Mouse (Mus musculus): ENCODE measurements around the gene Acacb. TPM values are rescaled to one million over a fixed set of nuclear protein-coding genes. Genes with fewer than 3 reads are reported as not detected.

The Acacb gene
- total RNA-seq, 1 experiment from 2014 or later = 3.0 TPM

DNA sequence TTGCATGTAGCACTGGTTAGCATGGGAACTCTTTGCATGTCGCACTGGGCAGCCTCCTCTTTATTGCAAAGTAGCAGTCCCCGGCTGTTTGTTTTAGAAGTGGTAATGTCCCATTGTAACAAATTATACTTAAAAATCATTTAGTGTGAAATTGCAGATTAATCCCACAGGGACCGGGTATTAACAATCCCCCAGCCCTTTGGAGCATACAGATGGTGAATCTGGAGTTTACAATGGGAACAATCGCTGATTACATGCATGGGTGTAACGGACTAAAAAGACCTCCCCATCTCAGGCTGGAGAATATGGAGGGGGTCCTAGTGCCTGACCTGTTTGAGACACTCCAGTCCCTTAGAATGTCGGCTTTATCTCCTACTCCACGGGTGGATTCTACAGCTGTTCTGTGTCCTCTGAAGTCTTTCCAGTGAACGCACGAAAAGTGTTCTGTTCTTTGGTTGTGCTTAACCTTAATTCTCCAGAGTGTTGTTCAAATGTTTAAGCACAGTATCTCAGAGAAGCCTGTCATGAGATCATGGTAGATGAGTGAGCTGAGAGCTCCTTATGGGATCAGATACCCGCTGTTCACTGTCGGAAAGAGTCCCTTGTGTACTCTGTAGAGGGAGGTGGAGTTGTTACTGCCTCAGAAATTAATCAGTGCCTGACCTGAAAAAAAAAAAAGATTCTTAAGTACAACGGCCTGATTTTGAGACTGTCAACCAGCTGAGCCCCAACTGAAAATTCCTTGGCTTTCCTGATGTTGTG lies 133.2 kb downstream of the Acacb start:
- ATAC-seq (replicated peaks in 1 of 2; ENCODE audit: insufficient read depth in 1 of 2, low FRiP score in 2 of 2, low TSS enrichment in 1 of 2, low read depth in 1 of 2, poor library complexity in 2 of 2, severe bottlenecking in 2 of 2) = no peak

DNA sequence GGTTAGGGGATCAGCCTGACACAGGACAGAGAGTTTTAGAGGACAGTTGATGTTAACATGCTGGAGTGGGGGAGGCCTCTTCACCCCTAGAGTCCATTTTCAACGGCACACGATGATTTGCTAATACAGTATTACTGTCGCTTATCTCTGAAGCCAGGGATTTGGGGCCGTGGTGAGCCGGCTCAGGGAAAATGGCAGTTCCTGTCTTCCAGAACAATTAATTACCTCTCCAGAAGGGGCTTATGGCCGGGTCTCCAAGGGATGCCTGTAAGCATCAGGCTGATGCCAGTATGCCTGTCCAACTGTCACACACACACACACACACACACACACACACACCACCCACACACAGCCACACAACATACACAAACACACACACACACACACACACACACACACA lies 136.0 kb downstream of the Acacb start:
- ATAC-seq (replicated peaks in 1 of 2; ENCODE audit: insufficient read depth in 1 of 2, low FRiP score in 2 of 2, low TSS enrichment in 1 of 2, low read depth in 1 of 2, poor library complexity in 2 of 2, severe bottlenecking in 2 of 2) = no peak

DNA sequence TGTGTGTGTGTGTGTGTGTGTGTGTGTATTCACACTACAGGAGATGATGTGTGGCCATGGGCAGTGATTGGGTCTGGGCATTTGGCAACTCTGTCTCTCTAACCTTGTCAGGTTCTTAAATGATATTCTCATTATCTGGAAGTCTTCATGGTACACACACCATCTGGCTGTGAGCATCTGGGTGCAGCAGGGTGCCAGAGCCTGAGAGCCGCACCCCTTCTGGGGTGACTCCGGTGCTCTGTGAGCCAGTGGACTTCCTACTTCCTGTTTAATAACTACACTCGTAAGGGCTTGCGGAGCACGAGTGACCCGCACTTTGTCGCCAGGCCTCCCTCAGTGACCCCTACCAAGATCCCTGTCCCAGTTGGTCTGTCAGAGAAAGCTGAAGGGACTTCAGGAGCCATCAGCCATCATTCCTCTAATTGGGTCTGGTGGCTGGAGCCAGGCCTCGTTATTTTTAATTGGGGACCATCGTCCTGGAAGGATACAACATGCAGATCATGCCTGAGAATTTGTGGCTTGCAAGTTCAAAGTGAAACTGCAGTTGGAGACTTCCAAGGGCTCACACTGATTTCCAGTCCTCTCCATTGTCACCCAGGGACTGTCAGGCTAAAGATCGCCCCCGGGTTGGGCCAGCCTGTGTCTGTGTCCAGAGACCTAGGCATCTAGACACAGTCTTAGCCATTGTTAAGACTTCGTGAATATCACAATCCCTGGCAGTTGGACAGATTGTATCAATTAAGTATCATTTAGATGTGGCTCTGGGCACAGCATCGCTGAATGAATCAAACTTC lies 138.5 kb downstream of the Acacb start:
- ATAC-seq (replicated peaks in 1 of 2; ENCODE audit: insufficient read depth in 1 of 2, low FRiP score in 2 of 2, low TSS enrichment in 1 of 2, low read depth in 1 of 2, poor library complexity in 2 of 2, severe bottlenecking in 2 of 2) = no peak

DNA sequence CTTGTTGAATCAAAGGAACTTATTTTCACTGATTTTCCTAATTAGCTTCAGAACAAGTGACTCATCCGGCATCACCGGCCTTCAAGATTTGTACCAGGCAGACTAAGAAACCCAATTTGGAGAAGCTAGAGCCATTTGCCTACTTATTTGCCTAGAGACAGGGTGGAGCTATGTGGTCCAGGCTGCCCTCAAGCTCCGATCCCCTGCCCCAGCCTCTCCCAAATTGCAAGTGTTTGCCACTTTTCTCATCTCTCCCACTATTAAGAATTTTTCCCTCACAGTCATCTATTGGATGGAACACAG lies 139.0 kb downstream of the Acacb start:
- ATAC-seq (replicated peaks in 1 of 2; ENCODE audit: insufficient read depth in 1 of 2, low FRiP score in 2 of 2, low TSS enrichment in 1 of 2, low read depth in 1 of 2, poor library complexity in 2 of 2, severe bottlenecking in 2 of 2) = no peak

DNA sequence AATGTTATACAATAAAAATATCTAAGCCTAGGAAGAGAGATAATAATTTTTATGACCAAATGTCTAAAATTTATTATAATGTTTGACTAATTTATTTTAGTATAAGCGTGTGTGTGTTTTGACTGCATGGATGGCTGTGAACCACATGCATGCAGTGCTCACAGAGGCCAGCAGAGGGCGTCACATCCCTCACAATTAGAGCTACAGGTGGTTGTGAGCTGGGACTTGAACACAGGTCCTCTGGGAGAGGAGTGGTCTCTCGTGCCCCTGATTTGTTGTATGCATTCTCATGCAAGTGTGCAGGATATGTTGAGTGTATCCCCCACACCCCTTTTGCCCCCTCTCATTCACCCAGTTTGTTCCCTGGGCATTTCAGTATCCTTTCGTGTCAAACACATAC lies 139.8 kb downstream of the Acacb start:
- no peak for ATAC-seq (replicated peaks in 1 of 2; ENCODE audit: insufficient read depth in 1 of 2, low FRiP score in 2 of 2, low TSS enrichment in 1 of 2, low read depth in 1 of 2, poor library complexity in 2 of 2, severe bottlenecking in 2 of 2)

DNA sequence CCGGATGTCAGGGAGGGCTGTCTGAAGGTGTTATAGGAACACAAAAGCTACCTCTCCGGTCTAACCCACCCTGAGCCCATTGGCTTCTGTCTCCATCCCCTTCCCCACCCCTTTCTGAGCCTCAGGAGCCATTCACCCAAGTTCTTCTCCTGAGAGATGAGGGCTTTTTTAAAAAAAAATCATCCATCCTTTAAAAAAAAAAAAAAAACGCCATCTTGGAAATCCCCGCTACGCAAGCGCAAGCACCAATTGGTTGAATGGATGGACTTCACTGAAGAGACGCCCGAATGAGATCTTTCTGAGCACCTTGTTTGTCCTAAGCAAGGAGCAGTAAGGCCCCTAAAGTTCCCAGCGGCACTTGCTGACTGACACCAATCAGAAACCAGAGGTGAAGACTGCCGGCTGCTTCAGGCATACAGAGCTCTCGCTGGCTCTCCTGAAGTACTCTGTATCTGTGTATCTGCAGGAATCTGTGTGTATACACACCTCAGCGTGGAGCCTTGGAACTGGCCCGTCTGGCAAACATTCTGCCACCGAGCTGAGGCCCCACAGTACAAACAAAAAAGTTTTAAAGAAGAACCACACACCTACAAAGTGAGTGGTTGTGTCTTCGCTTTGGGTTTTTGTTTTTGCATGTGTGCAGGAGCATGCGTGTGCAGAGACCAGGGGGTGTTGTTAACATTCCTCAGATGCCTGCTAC lies 140.7 kb downstream of the Acacb start:
- no peak for ATAC-seq (replicated peaks in 1 of 2; ENCODE audit: insufficient read depth in 1 of 2, low FRiP score in 2 of 2, low TSS enrichment in 1 of 2, low read depth in 1 of 2, poor library complexity in 2 of 2, severe bottlenecking in 2 of 2)

DNA sequence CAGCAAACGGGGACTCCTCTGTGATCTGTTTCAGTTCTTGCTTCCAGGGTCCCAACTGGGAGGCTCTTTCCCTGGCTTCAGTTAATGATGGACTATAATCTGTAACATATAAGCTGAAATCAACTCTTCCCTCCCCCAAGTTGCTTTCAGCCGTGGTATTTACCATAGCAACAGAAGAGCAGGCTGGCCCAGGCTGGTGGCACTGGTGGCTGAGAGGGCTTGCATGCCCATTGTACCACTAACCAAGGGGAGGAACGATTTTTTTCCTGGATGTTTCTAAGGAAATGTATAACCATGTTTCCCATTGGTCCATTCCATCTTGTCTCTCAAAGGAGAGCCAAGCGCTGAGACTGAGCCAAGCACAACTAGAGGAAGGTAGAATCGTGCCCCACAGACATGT lies 142.1 kb downstream of the Acacb start:
- no peak for ATAC-seq (replicated peaks in 1 of 2; ENCODE audit: insufficient read depth in 1 of 2, low FRiP score in 2 of 2, low TSS enrichment in 1 of 2, low read depth in 1 of 2, poor library complexity in 2 of 2, severe bottlenecking in 2 of 2)

DNA sequence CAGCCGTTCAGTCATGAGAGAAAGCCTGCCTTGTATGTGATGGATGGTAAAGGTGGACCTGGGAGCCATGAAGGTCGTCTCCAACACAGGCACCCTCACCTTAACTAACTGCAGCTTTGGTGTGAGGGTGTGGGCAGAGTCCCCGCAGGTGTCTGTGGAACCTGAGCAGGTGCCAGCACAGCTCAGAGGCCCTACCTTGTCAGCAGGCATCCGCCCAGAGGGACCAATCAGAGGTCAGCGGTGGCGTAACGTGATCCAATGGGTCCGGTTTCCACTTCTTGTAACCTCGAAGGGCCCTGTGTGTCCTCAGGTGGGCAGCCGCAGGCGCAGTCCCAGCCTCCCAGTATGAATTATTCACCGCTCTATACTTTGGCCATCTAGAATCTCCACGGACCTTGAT lies 142.5 kb downstream of the Acacb start, which contains the start of gene Myo1h:
TSS of gene Myo1h (plus strand) at position 293 of the 400 bp plus-strand sequence.
- no peak for ATAC-seq (replicated peaks in 1 of 2; ENCODE audit: insufficient read depth in 1 of 2, low FRiP score in 2 of 2, low TSS enrichment in 1 of 2, low read depth in 1 of 2, poor library complexity in 2 of 2, severe bottlenecking in 2 of 2)

DNA sequence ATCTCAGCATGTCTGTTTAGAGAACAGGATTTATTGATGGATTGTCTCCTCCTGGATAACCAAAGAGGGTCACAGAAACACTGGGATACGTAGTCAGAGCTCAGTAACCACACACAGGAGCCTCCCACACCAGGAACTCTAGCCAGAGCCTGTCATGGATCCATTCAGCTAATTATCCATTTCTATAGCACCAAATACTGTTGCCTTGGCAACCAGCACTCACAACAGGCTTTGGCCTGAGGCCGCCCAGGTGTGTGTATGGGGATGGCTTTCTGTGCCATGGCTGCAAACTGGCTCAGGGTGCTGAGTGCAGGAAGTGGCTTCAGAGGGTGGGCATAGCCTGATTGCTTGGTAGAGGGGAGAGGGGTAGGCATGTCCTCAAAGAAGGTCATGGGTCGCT lies 143.7 kb downstream of the Acacb start:
- no peak for ATAC-seq (replicated peaks in 1 of 2; ENCODE audit: insufficient read depth in 1 of 2, low FRiP score in 2 of 2, low TSS enrichment in 1 of 2, low read depth in 1 of 2, poor library complexity in 2 of 2, severe bottlenecking in 2 of 2)

DNA sequence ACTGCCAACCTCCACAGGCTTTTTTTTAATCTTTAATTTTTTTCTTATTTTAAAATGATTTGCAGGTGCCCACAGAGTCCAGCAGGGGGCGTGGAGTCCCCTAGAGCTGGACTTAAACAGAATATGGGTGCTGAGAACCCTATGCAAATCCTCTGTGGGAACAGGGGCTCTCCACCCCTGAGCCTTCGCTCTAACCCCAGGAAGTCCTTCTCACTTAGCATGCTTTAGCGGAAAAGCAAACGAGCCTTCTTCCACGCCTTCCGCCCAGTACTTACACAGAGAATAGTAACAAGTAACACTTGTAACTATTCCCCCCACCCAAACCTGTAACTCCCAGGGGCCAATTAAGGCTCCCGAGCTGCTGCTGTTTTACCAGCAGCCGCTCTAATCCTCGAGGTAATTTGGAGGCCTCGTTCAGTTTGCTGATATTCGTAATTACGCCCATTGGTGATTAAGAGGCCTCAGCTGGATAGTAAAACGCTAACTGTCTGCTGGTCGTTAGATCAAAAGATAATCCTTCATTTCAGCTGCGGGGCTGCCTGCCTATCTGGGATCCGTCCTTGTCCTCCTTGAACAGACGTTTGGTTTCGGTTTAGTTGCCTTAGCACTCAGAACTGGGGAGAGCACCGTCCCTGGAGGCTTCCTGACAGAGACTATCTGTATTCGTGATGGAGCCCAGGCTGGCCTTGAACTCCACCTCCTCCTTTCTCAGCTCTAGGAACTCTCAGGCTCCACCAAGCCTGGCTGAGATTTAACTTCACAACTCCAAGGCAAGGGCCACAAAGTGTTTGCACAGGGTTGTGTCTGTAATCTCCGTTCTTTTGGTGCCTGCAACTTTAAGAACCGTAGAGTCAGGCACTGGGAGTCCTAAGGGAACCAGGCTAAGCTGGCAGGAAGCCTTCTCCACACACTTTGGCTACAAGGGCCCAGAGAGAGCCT lies 150.6 kb downstream of the Acacb start:
- ATAC-seq (replicated peaks in 1 of 2; ENCODE audit: insufficient read depth in 1 of 2, low FRiP score in 2 of 2, low TSS enrichment in 1 of 2, low read depth in 1 of 2, poor library complexity in 2 of 2, severe bottlenecking in 2 of 2) = no peak

DNA sequence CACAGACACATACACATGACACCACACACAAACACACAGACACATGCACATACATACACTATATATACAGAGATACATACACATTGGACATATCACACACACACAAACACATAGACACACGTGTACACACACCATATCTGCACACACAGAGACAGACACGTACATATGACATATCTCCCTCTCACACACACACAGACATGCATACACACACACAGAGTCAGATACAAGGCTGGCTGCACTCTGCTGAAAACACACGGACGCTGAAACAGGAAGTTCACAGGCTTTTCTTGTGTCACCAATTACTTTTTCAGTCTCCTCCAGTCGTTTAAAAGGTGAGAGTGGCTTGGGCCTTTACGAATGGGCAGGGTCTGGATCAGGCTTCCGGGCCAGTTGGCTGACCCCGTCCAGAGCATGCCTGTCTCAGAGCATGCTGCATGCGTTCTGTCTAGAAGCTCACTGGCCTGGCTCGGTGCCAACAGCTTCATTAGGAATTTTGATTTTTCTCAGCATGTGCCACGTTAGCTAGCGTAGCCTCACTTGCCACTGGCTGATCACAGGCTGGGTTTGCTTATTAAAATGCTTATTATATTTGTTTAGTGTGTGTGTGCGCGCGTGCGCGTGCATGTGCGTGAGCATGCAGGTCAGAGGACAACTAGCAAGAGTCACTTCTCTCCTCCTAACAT lies 152.0 kb downstream of the Acacb start:
- ATAC-seq (replicated peaks in 1 of 2; ENCODE audit: insufficient read depth in 1 of 2, low FRiP score in 2 of 2, low TSS enrichment in 1 of 2, low read depth in 1 of 2, poor library complexity in 2 of 2, severe bottlenecking in 2 of 2) = no peak

DNA sequence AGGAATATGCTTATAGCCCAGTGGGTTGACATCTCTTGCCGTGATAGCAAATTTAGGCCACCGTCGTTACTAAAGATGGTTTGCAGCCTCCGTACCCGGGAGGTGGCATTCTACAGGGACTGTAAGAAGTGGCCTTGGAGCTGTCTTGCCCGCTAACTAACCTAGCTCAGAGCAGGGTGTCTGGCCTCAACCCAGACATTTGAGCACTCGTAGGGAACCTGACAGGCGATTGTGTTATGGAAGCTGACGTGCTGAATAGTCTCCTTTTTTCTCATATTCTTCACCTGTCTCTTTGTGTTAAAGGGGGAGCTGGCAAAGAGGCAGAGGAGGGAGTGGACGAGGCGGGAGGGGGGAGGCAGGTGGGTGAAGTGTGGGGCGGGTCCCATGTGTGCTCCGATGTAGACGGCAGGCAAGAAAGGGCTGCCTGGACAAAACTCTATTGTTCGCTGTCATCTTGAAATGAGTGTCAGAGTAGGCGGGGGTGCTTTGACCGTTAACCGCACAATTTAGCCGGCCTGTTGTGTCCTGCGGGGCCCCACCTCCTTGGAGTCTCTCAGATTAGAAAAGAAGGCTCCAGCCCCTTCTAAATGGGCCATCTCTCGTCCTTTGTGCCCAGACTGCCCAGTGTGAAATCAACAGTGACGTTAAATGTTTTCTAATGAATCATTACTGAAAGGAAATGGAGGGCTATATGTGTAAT lies 153.0 kb downstream of the Acacb start:
- ATAC-seq (replicated peaks in 1 of 2; ENCODE audit: insufficient read depth in 1 of 2, low FRiP score in 2 of 2, low TSS enrichment in 1 of 2, low read depth in 1 of 2, poor library complexity in 2 of 2, severe bottlenecking in 2 of 2) = no peak

DNA sequence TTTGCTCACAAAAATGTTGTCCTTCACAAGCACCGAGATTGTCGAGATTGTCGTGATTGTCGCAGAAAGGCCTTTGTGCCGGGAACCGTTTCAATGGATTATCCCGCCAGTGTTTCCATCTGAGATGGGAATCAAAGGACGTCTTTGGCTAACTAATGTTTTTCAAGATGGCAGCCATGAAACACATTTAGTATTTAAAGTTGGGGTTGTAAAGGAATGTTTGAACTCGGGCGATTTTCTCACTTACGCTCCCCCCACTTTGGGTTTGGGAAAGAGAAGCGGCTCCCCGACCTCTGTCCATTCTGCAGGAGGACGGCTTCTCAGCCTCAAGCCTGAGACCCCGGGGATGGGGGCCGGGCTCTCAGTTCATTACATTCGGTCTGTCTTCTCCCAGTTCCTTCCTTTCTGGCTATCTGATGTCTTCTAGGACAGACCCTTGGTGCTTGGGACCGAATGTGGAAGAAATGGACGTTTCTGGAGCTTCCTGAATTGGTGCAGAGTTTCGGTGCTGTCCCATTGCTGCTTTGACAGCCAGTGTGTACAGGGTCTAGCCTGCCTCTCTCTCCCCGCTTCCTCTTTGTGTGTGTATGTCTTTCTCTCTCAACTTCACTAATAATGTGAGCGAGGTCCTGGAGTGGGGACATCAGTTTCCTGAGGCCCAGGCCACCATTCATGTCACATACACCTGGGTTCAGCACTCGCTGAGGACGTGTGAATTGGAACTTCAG lies 153.7 kb downstream of the Acacb start:
- ATAC-seq (replicated peaks in 1 of 2; ENCODE audit: insufficient read depth in 1 of 2, low FRiP score in 2 of 2, low TSS enrichment in 1 of 2, low read depth in 1 of 2, poor library complexity in 2 of 2, severe bottlenecking in 2 of 2) = no peak

All from hematopoietic stem cell, adult 5-6 weeks (primary cell).